Mouse (Mus musculus) megakaryocyte, embryonic 14.5 days (primary cell): ENCODE results near the gene Clic6.

Source experiments
- FLI1 ChIP-seq: IDR thresholded peaks from 2 replicates; pipeline ENCODE4 v1.6.1; 2012; ENCODE audit warnings: low read length, inconsistent platforms, mixed read lengths
- GATA1 ChIP-seq: IDR thresholded peaks from 3 replicates; pipeline ENCODE4 v1.6.1; 2012; ENCODE audit warnings: mixed read lengths, low read length, inconsistent platforms, borderline replicate concordance

DNA sequence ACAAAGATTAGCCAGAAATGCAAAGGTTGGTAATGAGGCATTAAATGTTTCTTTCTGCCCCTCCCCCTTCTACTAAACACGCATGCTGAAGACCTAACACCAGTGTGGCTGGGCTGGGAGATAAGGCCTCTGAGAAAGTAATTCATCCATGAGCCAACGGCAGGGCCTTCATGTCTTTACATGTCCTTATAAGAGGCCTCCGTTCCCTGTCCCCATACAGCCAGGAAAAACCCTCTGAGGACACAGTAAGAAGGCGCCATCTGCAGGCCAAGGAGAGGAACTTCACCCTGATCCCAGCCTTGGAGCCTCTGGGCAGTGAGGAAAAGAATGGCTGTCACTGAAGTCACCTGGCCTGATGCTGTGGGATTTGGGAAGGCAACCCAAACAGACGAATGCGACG lies 27.9 kb upstream of the Clic6 start:
- TF ChIP-seq GATA1 = no peak
- TF ChIP-seq FLI1 = no peak
